Mouse (Mus musculus): ENCODE results near the gene Smarca4. TPM values are rescaled to one million over a fixed set of nuclear protein-coding genes. Genes with fewer than 3 reads are reported as not detected.

Gene Smarca4
- polyA plus RNA-seq, 1 experiment from 2014 or later = 27.2 TPM

GRCm38 (mm10) chr9:21594838-21595237, 21.1 kb upstream of the Smarca4 start:
- H3K9ac ChIP-seq (ENCODE audit: low read length) = no peak overlapping the region
- H3K9me3 ChIP-seq (ENCODE audit: control insufficient read depth, low read length) = no peaks in the 10 kb centered on the region
- no peaks in the 10 kb centered on the region for H3K27me3 ChIP-seq (ENCODE audit: control insufficient read depth, insufficient read depth, low read length)
- 71% methylated on average over 2 of the region's 2 CpGs for WGBS
- ATAC-seq (ENCODE audit: low FRiP score, low TSS enrichment) (no peak), DNase-seq (ENCODE audit: low spot score) (no peak)
- no peak overlapping the region for H3K4me2 ChIP-seq (replicated peaks; ENCODE audit: low read depth)
- no peaks in the 10 kb centered on the region for H3K4me1 ChIP-seq (replicated peaks; ENCODE audit: control insufficient read depth, insufficient read depth)
- no peak overlapping the region for H3K27ac ChIP-seq (replicated peaks)
- 0 out of 2 replicates have a peak, but pooled peaks cover 4% of the 10 kb centered on the region for H3K36me3 ChIP-seq (ENCODE audit: control insufficient read depth, insufficient read depth, low read length)
- no peak overlapping the region for H3K4me3 ChIP-seq (ENCODE audit: low read depth, low read length)
- TF ChIP-seq EP300 (optimal IDR thresholded peaks at IDR 0.05) = no peak
- no peak for TF ChIP-seq CTCF (IDR thresholded peaks at IDR 0.05; ENCODE audit: low read depth)

DNA sequence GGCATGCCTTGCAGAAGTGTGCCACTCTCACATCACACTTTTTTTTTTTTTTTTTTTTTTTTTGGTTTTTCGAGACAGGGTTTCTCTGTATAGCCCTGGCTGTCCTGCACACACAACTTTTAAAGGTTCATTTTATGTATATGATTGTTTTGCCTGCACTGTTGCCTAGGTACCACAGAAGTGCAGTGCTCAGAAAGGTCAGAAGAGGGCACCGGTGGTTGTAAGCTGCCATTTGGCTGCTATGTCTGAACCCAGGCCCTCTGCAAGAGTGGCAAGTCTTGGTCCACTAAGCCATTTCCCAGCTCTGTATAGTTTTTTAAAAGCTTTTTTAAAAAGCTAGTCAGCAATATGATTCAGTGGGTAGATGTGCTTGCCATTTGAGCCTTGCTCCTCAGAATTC, 17.8 kb upstream of the Smarca4 start:
- Histone ChIP-seq H3K9me3 (ENCODE audit: control insufficient read depth, low read length) (no peaks in the 10 kb centered on the region), H3K36me3 (ENCODE audit: control insufficient read depth, insufficient read depth, low read length) (no peaks in the 10 kb centered on the region), H3K9ac (ENCODE audit: low read length) (no peak overlapping the region), H3K4me3 (ENCODE audit: low read depth, low read length) (no peak overlapping the region), H3K27ac (replicated peaks) (no peak overlapping the region), H3K27me3 (ENCODE audit: control insufficient read depth, insufficient read depth, low read length) (no peaks in the 10 kb centered on the region), H3K4me1 (replicated peaks; ENCODE audit: control insufficient read depth, insufficient read depth) (no peaks in the 10 kb centered on the region), H3K4me2 (replicated peaks; ENCODE audit: low read depth) (no peak overlapping the region)
- WGBS = 49% methylated on average over 2 of the region's 2 CpGs
- peak; percentile 47 for TF ChIP-seq CTCF (IDR thresholded peaks at IDR 0.05; ENCODE audit: low read depth)
- TF ChIP-seq EP300 (optimal IDR thresholded peaks at IDR 0.05) = no peak
- peak; percentile 47 for DNase-seq (ENCODE audit: low spot score)
- ATAC-seq (ENCODE audit: low FRiP score, low TSS enrichment) = no peak

- no peak overlapping the region for H3K27ac ChIP-seq (replicated peaks)
- H3K4me2 ChIP-seq (replicated peaks; ENCODE audit: low read depth) = no peak overlapping the region
- H3K4me1 ChIP-seq (replicated peaks; ENCODE audit: control insufficient read depth, insufficient read depth) = no peaks in the 10 kb centered on the region
- ATAC-seq (ENCODE audit: low FRiP score, low TSS enrichment) (no peak), DNase-seq (ENCODE audit: low spot score) (no peak)
- no peak for TF ChIP-seq EP300 (optimal IDR thresholded peaks at IDR 0.05)
- no peak for TF ChIP-seq CTCF (IDR thresholded peaks at IDR 0.05; ENCODE audit: low read depth)
- H3K4me3 ChIP-seq (ENCODE audit: low read depth, low read length) = no peak overlapping the region
- no peaks in the 10 kb centered on the region for H3K36me3 ChIP-seq (ENCODE audit: control insufficient read depth, insufficient read depth, low read length)
- no peaks in the 10 kb centered on the region for H3K9me3 ChIP-seq (ENCODE audit: control insufficient read depth, low read length)
- H3K27me3 ChIP-seq (ENCODE audit: control insufficient read depth, insufficient read depth, low read length) = no peaks in the 10 kb centered on the region
- 78% methylated on average over 3 of the region's 3 CpGs for WGBS
- no peak overlapping the region for H3K9ac ChIP-seq (ENCODE audit: low read length)
These were observed 15.8 kb upstream of the Smarca4 start for GRCm38 (mm10) chr9:21600186-21600585.

GRCm38 (mm10) chr9:21601073-21601472, 14.9 kb upstream of the Smarca4 start:
- Histone ChIP-seq H3K27me3 (ENCODE audit: control insufficient read depth, insufficient read depth, low read length) (no peaks in the 10 kb centered on the region), H3K4me1 (replicated peaks; ENCODE audit: control insufficient read depth, insufficient read depth) (no peaks in the 10 kb centered on the region), H3K4me2 (replicated peaks; ENCODE audit: low read depth) (no peak overlapping the region), H3K27ac (replicated peaks) (no peak overlapping the region), H3K9me3 (ENCODE audit: control insufficient read depth, low read length) (no peaks in the 10 kb centered on the region), H3K9ac (ENCODE audit: low read length) (no peak overlapping the region), H3K36me3 (ENCODE audit: control insufficient read depth, insufficient read depth, low read length) (no peaks in the 10 kb centered on the region), H3K4me3 (ENCODE audit: low read depth, low read length) (no peak overlapping the region)
- peak; percentile 53 for DNase-seq (ENCODE audit: low spot score)
- peak; percentile 78 for ATAC-seq (ENCODE audit: low FRiP score, low TSS enrichment)
- TF ChIP-seq EP300 (optimal IDR thresholded peaks at IDR 0.05) (no peak), CTCF (IDR thresholded peaks at IDR 0.05; ENCODE audit: low read depth) (no peak)
- 72% methylated on average over 2 of the region's 2 CpGs for WGBS

DNA sequence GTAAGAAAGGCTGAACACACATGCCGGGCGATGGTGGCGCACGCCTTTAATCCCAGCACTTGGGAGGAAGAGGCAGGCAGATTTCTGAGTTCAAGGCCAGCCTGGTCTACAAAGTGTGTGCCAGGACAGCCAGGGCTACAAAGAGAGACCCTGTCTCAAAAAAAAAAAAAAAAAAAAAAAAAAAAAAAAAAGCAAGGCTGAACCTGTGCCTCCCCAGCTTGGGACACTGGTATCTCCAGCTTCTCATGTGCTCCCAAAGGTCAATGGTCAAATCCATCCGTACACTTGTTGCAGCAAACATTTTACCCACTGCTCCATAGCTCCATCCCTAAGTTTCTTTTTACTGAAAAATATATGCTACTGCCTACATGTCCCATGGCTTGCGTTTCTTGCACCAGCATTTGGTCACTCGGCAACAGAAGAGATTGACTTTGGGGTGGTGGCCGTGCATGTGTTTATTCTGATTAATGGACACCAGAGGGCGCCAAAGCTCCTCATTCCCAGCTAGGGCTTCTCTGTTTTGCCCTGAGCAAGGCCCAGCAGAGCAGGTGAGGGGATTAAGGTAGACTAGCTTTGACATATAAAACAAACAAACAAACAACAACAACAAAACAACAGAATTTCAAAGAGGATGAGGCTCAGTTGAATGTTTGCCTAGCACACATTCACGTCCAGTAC, 14.1 kb upstream of the Smarca4 start:
- Histone ChIP-seq H3K9ac (ENCODE audit: low read length) (no peak overlapping the region), H3K4me3 (ENCODE audit: low read depth, low read length) (no peak overlapping the region), H3K27ac (replicated peaks) (no peak overlapping the region), H3K27me3 (ENCODE audit: control insufficient read depth, insufficient read depth, low read length) (no peaks in the 10 kb centered on the region), H3K36me3 (ENCODE audit: control insufficient read depth, insufficient read depth, low read length) (no peaks in the 10 kb centered on the region), H3K4me1 (replicated peaks; ENCODE audit: control insufficient read depth, insufficient read depth) (no peaks in the 10 kb centered on the region), H3K9me3 (ENCODE audit: control insufficient read depth, low read length) (no peaks in the 10 kb centered on the region), H3K4me2 (replicated peaks; ENCODE audit: low read depth) (no peak overlapping the region)
- ATAC-seq (ENCODE audit: low FRiP score, low TSS enrichment) (peak; percentile 68), DNase-seq (ENCODE audit: low spot score) (peak; percentile 75)
- TF ChIP-seq EP300 (optimal IDR thresholded peaks at IDR 0.05) (no peak), CTCF (IDR thresholded peaks at IDR 0.05; ENCODE audit: low read depth) (peak; percentile 96)
- 49% methylated on average over 10 of the region's 10 CpGs for WGBS

GRCm38 (mm10) chr9:21604119-21604518, 11.8 kb upstream of the Smarca4 start:
- ATAC-seq (ENCODE audit: low FRiP score, low TSS enrichment) (no peak), DNase-seq (ENCODE audit: low spot score) (no peak)
- H3K9me3 ChIP-seq (ENCODE audit: control insufficient read depth, low read length) = no peaks in the 10 kb centered on the region
- TF ChIP-seq EP300 (optimal IDR thresholded peaks at IDR 0.05) = no peak
- TF ChIP-seq CTCF (IDR thresholded peaks at IDR 0.05; ENCODE audit: low read depth) = peak; percentile 26; the same call in 1 of the 2 replicates
- H3K4me3 ChIP-seq (ENCODE audit: low read depth, low read length) = no peak overlapping the region
- H3K9ac ChIP-seq (ENCODE audit: low read length) = no peak overlapping the region
- H3K27me3 ChIP-seq (ENCODE audit: control insufficient read depth, insufficient read depth, low read length) = no peaks in the 10 kb centered on the region
- 73% methylated on average over 5 of the region's 5 CpGs for WGBS
- H3K36me3 ChIP-seq (ENCODE audit: control insufficient read depth, insufficient read depth, low read length) = no peaks in the 10 kb centered on the region
- no peak overlapping the region for H3K27ac ChIP-seq (replicated peaks)
- H3K4me1 ChIP-seq (replicated peaks; ENCODE audit: control insufficient read depth, insufficient read depth) = no peaks in the 10 kb centered on the region
- H3K4me2 ChIP-seq (replicated peaks; ENCODE audit: low read depth) = no peak overlapping the region

Data from stomach, postnatal 0 days (tissue).